Mouse (Mus musculus): ENCODE measurements around the gene Ypel2. TPM values are rescaled to one million over a fixed set of nuclear protein-coding genes. Genes with fewer than 3 reads are reported as not detected.

Gene Ypel2
- polyA plus RNA-seq, 1 experiment from 2014 or later = 16.8 TPM

DNA sequence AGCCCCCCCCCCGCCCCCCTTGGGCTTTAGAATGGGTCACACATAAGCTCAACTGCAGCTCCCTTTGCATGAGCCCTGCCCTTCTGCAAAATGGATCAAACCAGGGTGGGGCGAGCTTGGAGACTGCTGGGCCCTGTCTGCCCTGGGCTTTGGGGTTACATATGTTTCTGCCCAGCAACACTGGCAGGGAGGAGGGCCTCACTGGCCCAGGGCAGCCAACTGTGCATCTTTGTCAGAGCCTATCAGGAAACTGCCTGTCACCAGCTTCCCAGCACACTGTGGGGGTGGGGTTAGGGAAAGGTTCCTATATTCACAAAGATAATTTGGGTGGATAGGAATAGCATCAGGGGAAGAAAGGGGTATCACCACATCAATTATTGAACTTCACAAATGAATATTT, 95.1 kb downstream of the Ypel2 start:
- H3K4me1 ChIP-seq (ENCODE audit: control insufficient read depth, insufficient read depth, low read length) = peaks cover 43% of the 10 kb centered on the region
- peak overlapping the region; percentile 50 for H3K9ac ChIP-seq (ENCODE audit: low read depth, low read length)
- H3K27me3 ChIP-seq (ENCODE audit: control insufficient read depth, insufficient read depth, low read length) = no peaks in the 10 kb centered on the region
- H3K36me3 ChIP-seq (ENCODE audit: control insufficient read depth, insufficient read depth, low read length) = no peaks in the 10 kb centered on the region
- peak; percentile 72 for ATAC-seq (replicated peaks; ENCODE audit: insufficient number of reproducible peaks, low FRiP score, low TSS enrichment)
- peak overlapping the region; percentile 9; the same call in 1 of the 2 replicates for H3K4me2 ChIP-seq
- H3K4me3 ChIP-seq (ENCODE audit: low read depth, low read length) = no peak overlapping the region
- no peaks in the 10 kb centered on the region for H3K9me3 ChIP-seq (replicated peaks; ENCODE audit: control insufficient read depth, low read length)
- peak overlapping the region; percentile 80 for H3K27ac ChIP-seq (ENCODE audit: low read depth, low read length)
- 4% methylated on average over 2 of the region's 2 CpGs for WGBS (ENCODE audit: insufficient replicate concordance)

DNA sequence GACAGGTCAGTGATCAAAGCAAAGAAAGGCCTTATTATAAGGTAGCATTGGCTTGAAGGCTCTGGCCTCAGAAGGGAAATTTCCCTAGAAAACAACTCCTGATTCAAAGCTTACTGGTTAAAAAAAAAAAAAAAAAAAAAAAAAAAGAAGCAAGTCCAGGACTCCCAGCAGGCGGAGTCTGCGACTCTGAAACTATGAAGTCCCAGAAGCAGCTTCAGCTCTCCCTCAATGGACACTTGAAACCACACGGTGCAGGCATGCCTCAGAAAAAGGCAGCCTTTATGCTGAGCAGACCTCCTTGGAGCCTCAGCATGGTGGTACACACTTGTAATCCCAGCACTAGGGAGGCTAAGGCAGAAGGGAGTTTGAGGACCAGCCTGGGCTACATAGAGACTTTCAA, 97.9 kb downstream of the Ypel2 start:
- Histone ChIP-seq H3K27ac (ENCODE audit: low read depth, low read length) (peak overlapping the region; percentile 93), H3K9me3 (replicated peaks; ENCODE audit: control insufficient read depth, low read length) (no peaks in the 10 kb centered on the region), H3K36me3 (ENCODE audit: control insufficient read depth, insufficient read depth, low read length) (no peaks in the 10 kb centered on the region), H3K27me3 (ENCODE audit: control insufficient read depth, insufficient read depth, low read length) (no peaks in the 10 kb centered on the region), H3K4me2 (peak overlapping the region; percentile 21; the same call in 1 of the 2 replicates), H3K4me1 (ENCODE audit: control insufficient read depth, insufficient read depth, low read length) (peaks cover 43% of the 10 kb centered on the region), H3K4me3 (ENCODE audit: low read depth, low read length) (no peak overlapping the region), H3K9ac (ENCODE audit: low read depth, low read length) (peak overlapping the region; percentile 2; the same call in 1 of the 2 replicates)
- WGBS (ENCODE audit: insufficient replicate concordance) = 24% methylated on average over 3 of the region's 3 CpGs
- ATAC-seq (replicated peaks; ENCODE audit: insufficient number of reproducible peaks, low FRiP score, low TSS enrichment) = no peak

DNA sequence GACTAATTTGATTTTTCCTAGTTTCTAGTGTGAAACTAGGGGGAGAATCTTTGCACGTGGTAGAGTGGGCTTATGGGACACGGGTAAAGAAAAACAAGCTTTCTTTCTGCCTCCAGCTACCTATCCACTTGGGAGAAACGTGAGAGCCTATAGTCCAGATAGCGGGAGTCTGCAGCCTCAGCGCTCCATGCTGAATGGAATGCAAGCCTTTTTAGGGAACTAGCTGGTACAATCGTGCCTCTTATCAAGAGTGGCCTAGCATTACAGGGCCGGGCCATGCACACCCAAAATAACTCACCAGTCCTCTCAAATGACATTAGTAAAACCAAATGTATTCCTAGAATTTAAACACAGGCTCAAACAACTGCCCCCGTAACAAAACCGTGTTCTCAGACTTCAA, 98.4 kb downstream of the Ypel2 start:
- WGBS (ENCODE audit: insufficient replicate concordance) = 18% methylated on average over 9 of the region's 9 CpGs
- H3K27ac ChIP-seq (ENCODE audit: low read depth, low read length) = peak overlapping the region; percentile 93
- no peaks in the 10 kb centered on the region for H3K27me3 ChIP-seq (ENCODE audit: control insufficient read depth, insufficient read depth, low read length)
- no peak overlapping the region for H3K4me3 ChIP-seq (ENCODE audit: low read depth, low read length)
- H3K9me3 ChIP-seq (replicated peaks; ENCODE audit: control insufficient read depth, low read length) = no peaks in the 10 kb centered on the region
- peak overlapping the region; percentile 3; the same call in 1 of the 2 replicates for H3K4me2 ChIP-seq
- no peak overlapping the region for H3K9ac ChIP-seq (ENCODE audit: low read depth, low read length)
- H3K4me1 ChIP-seq (ENCODE audit: control insufficient read depth, insufficient read depth, low read length) = peaks cover 40% of the 10 kb centered on the region
- no peaks in the 10 kb centered on the region for H3K36me3 ChIP-seq (ENCODE audit: control insufficient read depth, insufficient read depth, low read length)
- no peak; the same call in 1 of the 2 replicates for ATAC-seq (replicated peaks; ENCODE audit: insufficient number of reproducible peaks, low FRiP score, low TSS enrichment)

DNA sequence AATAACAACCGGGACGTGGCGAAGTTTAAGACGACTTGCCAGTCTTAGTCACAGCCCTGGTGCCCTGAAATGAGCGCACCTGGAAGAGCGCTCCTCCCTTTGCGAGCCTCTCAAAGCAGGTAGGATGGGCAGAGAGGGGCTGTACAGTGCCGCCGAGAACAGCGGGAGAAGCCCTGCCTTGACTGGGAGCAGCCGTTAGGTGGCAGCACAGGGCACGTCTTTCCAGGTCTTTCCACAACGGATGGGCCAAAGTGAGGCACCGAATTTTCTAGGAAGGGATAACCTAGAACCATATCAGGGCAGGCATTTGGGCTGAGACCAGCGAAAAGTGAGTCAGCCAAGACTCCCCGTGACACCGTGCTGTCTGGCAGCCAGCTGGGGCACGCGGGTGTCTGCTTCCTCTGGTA, 99.3 kb downstream of the Ypel2 start:
- peak overlapping the region; percentile 76 for H3K9ac ChIP-seq (ENCODE audit: low read depth, low read length)
- no peaks in the 10 kb centered on the region for H3K27me3 ChIP-seq (ENCODE audit: control insufficient read depth, insufficient read depth, low read length)
- no peak overlapping the region for H3K27ac ChIP-seq (ENCODE audit: low read depth, low read length)
- peaks cover 36% of the 10 kb centered on the region for H3K4me1 ChIP-seq (ENCODE audit: control insufficient read depth, insufficient read depth, low read length)
- ATAC-seq (replicated peaks; ENCODE audit: insufficient number of reproducible peaks, low FRiP score, low TSS enrichment) = peak; percentile 62; the same call in 1 of the 2 replicates
- peak overlapping the region; percentile 27; the same call in 1 of the 2 replicates for H3K4me3 ChIP-seq (ENCODE audit: low read depth, low read length)
- H3K9me3 ChIP-seq (replicated peaks; ENCODE audit: control insufficient read depth, low read length) = no peaks in the 10 kb centered on the region
- peak overlapping the region; percentile 75 for H3K4me2 ChIP-seq
- WGBS (ENCODE audit: insufficient replicate concordance) = 4% methylated on average over 19 of the region's 19 CpGs
- no peaks in the 10 kb centered on the region for H3K36me3 ChIP-seq (ENCODE audit: control insufficient read depth, insufficient read depth, low read length)

DNA sequence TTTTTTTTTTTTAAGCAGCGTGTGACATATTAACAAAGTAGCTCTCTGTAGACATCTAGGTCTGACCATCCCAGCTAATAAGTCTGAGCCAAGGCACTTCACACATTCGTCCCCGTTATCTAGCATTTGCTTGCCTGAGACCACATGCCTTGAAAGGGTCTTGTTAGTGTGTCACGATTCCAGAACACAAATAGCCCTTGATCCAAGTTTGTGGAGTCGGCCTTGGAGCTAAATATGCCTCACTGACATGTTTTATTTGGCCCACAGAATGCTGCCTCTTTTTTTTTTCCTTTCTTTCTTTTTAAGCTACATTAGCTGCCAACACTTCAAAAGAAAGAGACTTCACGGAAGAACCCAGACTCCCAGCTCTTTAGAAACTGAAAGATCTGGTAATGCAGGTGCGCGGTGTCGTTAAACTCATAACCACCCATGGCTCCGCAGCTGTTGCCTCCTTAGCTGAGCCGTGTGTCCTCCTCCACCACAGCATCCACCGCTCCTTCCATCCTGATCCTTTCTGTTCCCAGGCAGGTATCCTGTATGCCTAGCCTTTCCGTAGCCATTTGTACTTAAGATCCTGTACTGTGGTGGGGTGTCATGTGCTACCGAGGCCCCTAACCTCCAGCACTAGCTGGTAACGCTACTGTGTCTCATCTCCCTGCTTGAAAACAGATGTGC, 100.4 kb downstream of the Ypel2 start:
- H3K9ac ChIP-seq (ENCODE audit: low read depth, low read length) = no peak overlapping the region
- H3K27me3 ChIP-seq (ENCODE audit: control insufficient read depth, insufficient read depth, low read length) = no peaks in the 10 kb centered on the region
- H3K4me3 ChIP-seq (ENCODE audit: low read depth, low read length) = no peak overlapping the region
- no peaks in the 10 kb centered on the region for H3K36me3 ChIP-seq (ENCODE audit: control insufficient read depth, insufficient read depth, low read length)
- H3K4me1 ChIP-seq (ENCODE audit: control insufficient read depth, insufficient read depth, low read length) = peaks cover 33% of the 10 kb centered on the region
- no peak overlapping the region for H3K27ac ChIP-seq (ENCODE audit: low read depth, low read length)
- no peak for ATAC-seq (replicated peaks; ENCODE audit: insufficient number of reproducible peaks, low FRiP score, low TSS enrichment)
- no peaks in the 10 kb centered on the region for H3K9me3 ChIP-seq (replicated peaks; ENCODE audit: control insufficient read depth, low read length)
- WGBS (ENCODE audit: insufficient replicate concordance) = 75% methylated on average over 15 of the region's 15 CpGs
- no peak overlapping the region for H3K4me2 ChIP-seq

Other genes with a start within 250 kb of the Ypel2 start
- gene Cltc, start 236.1 kb downstream of the Ypel2 start, polyA plus RNA-seq (2014; fragmentation: Nextera tagmentation; extraction: Ambion mirVana) = 186 and 228 TPM in 2 replicates
- 15.0 and 16.9 TPM in 2 replicates for gene Dhx40, start 186.0 kb downstream of the Ypel2 start, polyA plus RNA-seq (2014; fragmentation: Nextera tagmentation; extraction: Ambion mirVana)
- 20.6 and 28.5 TPM in 2 replicates for gene Gdpd1, start 80.4 kb upstream of the Ypel2 start, polyA plus RNA-seq (2014; fragmentation: Nextera tagmentation; extraction: Ambion mirVana)
- gene Smg8, start 93.1 kb upstream of the Ypel2 start, polyA plus RNA-seq (2014; fragmentation: Nextera tagmentation; extraction: Ambion mirVana) = 18.7 and 19.4 TPM in 2 replicates
- gene Prr11, start 115.0 kb upstream of the Ypel2 start, polyA plus RNA-seq (2014; fragmentation: Nextera tagmentation; extraction: Ambion mirVana) = 12.4 and 14.4 TPM in 2 replicates
- 74.8 and 81.0 TPM in 2 replicates for gene Ska2, start 115.5 kb upstream of the Ypel2 start, polyA plus RNA-seq (2014; fragmentation: Nextera tagmentation; extraction: Ambion mirVana)
- gene Trim37, start 133.4 kb upstream of the Ypel2 start, polyA plus RNA-seq (2014; fragmentation: Nextera tagmentation; extraction: Ambion mirVana) = 23.2 and 24.5 TPM in 2 replicates